Comparison of ENCODE assay signal across 8 mouse cellular contexts in the genomic region with DNA sequence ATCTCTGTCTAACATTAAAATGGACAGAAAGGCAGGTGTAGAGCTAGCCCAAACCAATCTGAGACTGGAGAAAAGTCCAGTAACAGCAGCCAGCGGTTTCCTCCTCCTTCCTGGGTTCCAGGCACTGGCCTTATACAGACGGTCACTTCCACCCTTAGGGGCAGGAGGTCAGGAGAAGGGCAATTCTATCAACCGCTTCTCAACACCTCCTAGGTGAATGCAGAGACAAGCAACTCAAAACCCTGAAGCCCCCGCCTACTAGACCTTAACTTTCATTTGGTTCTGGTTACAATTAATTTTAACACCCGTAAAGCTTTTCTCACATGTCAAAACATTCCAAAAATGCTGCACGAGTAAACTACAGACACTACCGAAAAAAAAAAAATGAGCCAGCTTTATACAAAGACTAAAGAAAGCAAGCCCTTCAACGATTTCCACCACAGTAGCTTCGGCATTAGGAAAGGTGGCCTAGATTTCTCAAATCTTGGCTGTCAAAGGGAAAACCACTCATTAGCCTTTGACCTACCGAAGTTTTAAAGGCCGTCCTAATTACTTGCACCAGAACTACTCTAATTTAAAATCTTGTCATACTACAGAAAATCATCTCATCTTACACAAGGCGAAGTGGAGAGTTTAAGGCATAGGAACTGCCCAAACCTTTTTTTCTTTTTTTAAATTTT. TPM values are rescaled to one million over a fixed set of nuclear protein-coding genes. Genes with fewer than 3 reads are reported as not detected.
DNase-seq lines count a peak whose midpoint lies in the region; ATAC-seq lines count a peak whose summit lies in the region.

No protein-coding gene starts in this region.

- peak overlapping the region; percentile 99 for H3K27ac ChIP-seq in hindbrain, embryonic 16.5 days (ENCODE audit: low read depth, low read length)

- peaks cover 34% of the 10 kb centered on the region for H3K4me1 ChIP-seq in hindbrain, embryonic 16.5 days (ENCODE audit: control insufficient read depth, insufficient read depth, low read depth, low read length)

- peak; percentile 50 for DNase-seq in kidney, adult 9 months
- DNase-seq in kidney, postnatal 4 days, result no peak
- DNase-seq in c-Kit-negative CD71-positive TER-119-positive erythroid progenitor cells, embryonic 14.5 days (ENCODE audit: low read depth, low spot score), result peak; percentile 26
- DNase-seq in neural tube, embryonic 10.5 days (ENCODE audit: extremely low spot score, low spot score), result peak; percentile 22
- DNase-seq in cerebellum, adult 11 months, result no peak
- no peak for DNase-seq in layer of hippocampus, adult 9-10 months (ENCODE audit: low spot score)
- DNase-seq in frontal cortex, postnatal 36 days (ENCODE audit: low spot score in 2 of 2), result no peak

- peak overlapping the region; percentile 76 for H3K4me2 ChIP-seq in hindbrain, embryonic 16.5 days (ENCODE audit: low read length)

- H3K36me3 ChIP-seq in hindbrain, embryonic 16.5 days (ENCODE audit: control insufficient read depth, insufficient read depth, low read length), result no peaks in the 10 kb centered on the region

- no peaks in the 10 kb centered on the region; the same call in 1 of the 2 replicates for H3K27me3 ChIP-seq in hindbrain, embryonic 16.5 days (replicated peaks; ENCODE audit: control insufficient read depth, insufficient read depth, low read length)

- ATAC-seq in hindbrain, embryonic 16.5 days, result no peak

- H3K9me3 ChIP-seq in hindbrain, embryonic 16.5 days (ENCODE audit: control insufficient read depth, low read length), result no peaks in the 10 kb centered on the region

- H3K9ac ChIP-seq in hindbrain, embryonic 16.5 days (ENCODE audit: low read depth, low read length), result peak overlapping the region; percentile 93

- under 1% methylated on average over 12 of the region's 12 CpGs for WGBS in hindbrain, embryonic 16.5 days

- H3K4me3 ChIP-seq in hindbrain, embryonic 16.5 days (ENCODE audit: low read length), result peak overlapping the region; percentile 57

RNA-seq across cellular contexts. Expression of a gene that starts 1.0 kb away (rescaled TPM):
- 102 and 130 TPM in 2 replicates for polyA plus RNA-seq in hindbrain, embryonic 16.5 days (2015; fragmentation: Nextera tagmentation; extraction: Ambion mirVana)

RNA-seq across cellular contexts. Expression of a gene that starts 7.9 kb away (rescaled TPM):
- polyA plus RNA-seq in hindbrain, embryonic 16.5 days (2015; fragmentation: Nextera tagmentation; extraction: Ambion mirVana), result 94.3 and 95.4 TPM in 2 replicates

Comparison
In these comparisons a context has a peak if more than half of its experiments do, and no peak if none do; other contexts are left out.
1. DNase-seq: peak in kidney, adult 9 months (single experiment), c-Kit-negative CD71-positive TER-119-positive erythroid progenitor cells, embryonic 14.5 days (single experiment) and neural tube, embryonic 10.5 days (single experiment); none in kidney, postnatal 4 days (0 of 2), cerebellum, adult 11 months (single experiment), layer of hippocampus, adult 9-10 months (single experiment) and frontal cortex, postnatal 36 days (0 of 2).